Comparison of ENCODE assay signal across 1 mouse cellular context in the genomic region with DNA sequence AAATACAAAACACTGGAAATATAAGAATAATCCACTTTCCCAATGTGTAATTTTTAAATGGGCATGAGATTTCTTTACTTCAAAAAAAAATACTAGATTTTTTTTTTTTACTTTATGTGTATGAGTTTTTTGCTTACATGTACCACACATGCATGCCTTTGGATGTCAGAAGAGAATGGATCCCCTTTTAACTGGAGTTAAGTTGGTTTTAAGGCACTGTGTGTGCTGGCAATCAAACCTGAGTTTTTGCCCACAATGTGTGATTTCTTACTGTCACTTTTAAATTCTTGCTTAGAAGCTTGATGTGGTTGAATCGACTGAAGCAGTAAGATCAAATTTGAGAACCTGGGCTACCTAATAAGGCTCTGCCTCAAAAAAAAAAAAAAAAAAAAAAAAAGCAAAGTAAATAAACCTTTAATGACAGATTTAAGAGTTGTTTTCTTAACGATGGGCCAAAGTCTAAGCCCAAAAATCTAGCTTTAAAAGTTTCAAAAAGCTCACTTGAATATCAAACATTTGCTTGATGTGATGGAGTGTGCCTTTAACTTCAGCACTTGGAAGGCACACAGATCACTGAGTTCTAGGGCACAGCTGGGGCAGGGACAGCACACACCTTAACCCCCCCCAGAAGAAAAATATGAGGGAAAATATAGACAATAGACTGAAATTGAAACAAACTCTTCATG.
A peak's percentile ranks its signal among the peaks of the same experiment; 100 is the strongest.
TF ChIP-seq lines count a peak whose summit lies in the region.

No protein-coding gene starts in this region.

TF ChIP-seq in MEL, 35 proteins besides CTCF, POLR2A, EP300 and RAD21 (continued from another document):
- peak; percentile 62 for TF ChIP-seq ZNF384 (IDR thresholded peaks at IDR 0.05; ENCODE audit: low read depth, low read length)
- TF ChIP-seq CHD2 (IDR thresholded peaks at IDR 0.05; ENCODE audit: low read length), result no peak
- no peak for TF ChIP-seq POLR2AphosphoS2 (IDR thresholded peaks at IDR 0.05; ENCODE audit: low read length)
- TF ChIP-seq MYC (IDR thresholded peaks at IDR 0.05; ENCODE audit: low read depth, low read length), result peak; percentile 25; the same call in 1 of the 2 replicates
- TF ChIP-seq SIN3A (IDR thresholded peaks at IDR 0.05; ENCODE audit: low read length), result no peak
- TF ChIP-seq MXI1 (IDR thresholded peaks at IDR 0.05; ENCODE audit: low read depth, low read length), result peak; percentile 63; the same call in 1 of the 2 replicates
- TF ChIP-seq UBTF (IDR thresholded peaks at IDR 0.05; ENCODE audit: borderline replicate concordance, insufficient read depth, low read depth, low read length), result no peak
- no peak for TF ChIP-seq NRF1 (IDR thresholded peaks at IDR 0.05; ENCODE audit: insufficient read depth, low read depth, low read length, poor library complexity, severe bottlenecking)
